Mouse (Mus musculus) spleen, postnatal 36 days (tissue): Measurements from ENCODE around the gene Traf7.

Experiments used
- DNase-seq, 2 experiments: peaks; one replicate each; pipeline ENCODE4 v3.0.0; 2022; ENCODE audit warnings: low spot score in 2 of 2, mixed read lengths in 1 of 2

The Traf7 gene

DNA sequence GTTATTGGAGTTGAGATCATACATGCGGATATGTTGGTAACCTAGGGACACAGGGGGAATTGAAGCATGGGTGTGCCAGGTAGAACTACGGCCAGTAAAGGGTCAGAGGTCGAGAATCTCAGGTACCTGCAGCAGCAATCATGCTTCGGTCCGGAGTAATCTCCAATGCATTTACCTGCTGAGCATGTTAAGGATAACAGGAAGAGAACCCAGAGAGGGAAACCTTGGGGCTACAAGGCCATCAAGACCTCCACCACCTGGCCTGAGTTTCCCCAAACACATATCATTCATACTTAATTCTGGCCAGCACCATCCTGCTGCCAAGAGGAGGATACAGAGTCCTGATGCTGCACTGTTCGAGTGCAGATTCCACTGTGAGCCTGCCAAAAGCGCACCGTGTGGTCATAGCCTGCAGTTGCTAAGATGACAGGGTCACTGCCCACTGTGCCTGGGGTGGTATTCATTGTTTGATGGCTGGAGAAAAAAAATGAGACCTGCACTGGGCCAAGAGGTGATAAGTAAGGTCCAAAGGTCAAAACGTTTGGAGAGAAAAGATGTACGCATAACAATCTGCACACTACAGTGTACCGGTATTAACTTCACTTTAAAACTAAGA is 49.6 kb downstream of the Traf7 start:
- DNase-seq, result no peak

DNA sequence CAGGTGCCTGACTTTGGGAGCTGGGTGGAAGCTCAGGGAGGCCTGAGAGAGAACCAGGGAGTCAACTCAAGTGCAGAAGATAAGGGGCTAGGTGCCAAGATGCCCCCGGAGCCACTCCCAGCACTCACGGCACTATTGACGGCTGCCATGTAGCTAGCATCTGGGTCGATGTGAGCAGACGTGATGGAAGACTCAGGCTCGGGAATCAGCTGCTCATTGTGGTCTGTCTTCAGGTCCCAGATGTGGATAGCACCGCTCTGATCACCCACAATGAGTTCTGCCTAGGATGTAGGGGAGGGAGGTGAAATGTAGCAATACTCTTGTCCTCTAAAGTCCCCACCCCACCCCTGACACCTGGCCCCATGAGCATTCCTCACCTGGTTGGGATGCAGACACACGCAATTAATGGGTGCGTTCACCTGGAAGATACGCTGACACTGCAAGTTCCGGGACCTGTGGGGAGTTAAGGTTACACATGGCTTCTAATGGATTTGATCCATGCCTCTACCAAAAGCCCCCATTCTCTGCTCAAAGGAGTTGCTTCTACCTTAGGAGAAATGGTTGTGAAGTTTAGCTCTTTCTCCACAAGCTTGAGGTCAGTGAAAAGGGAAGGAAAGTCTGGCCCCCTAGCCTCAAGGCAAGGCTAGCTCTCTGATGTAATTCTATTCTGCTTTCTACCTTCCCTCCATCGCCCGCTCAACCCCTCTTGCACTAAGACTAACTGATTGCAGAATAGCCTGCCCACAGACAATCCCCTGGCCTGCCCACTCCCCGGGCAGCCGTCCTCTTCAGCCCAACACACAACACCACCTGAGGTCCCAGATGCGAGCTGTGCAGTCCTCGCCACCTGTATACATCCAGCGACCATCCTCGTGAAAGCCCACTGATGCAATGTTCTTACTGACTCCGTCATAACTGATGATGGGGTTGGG is 50.4 kb downstream of the Traf7 start:
- DNase-seq, result no peak

DNA sequence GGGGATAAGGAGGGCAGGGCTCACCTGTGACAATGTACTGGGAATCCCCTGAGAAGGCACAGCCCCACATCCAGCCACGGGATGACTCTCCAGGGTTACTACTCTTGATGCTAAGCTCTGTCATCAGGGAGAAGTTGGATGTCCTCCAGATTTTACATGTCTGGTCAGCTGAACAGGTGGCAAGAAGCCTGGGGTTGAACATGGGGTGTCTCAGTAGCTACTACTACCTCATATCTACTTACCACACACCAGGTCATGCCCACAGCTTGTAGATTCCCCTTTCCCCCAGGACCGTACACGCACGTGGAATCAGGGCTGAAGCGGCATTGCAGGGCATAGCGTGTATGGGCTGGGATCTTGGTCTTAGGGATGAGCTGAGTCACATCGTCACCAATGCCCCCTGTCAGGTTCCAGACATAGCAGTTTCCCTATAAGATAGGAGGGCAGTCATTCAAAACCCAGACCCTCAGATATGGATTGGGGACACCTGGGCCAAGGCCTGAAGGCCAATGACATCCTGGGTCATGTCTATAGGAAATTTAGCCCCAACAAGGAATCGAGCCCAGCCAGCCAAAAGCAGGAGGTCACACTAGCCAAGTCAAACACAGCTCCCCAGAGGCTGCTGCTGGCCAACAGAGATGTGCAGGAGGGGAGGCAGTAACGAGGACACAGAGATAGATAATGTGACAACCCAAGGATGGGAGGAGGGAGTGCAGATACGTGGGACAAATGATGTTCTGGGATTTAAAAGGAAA is 51.5 kb downstream of the Traf7 start:
- DNase-seq, result no peak

GRCm38 (mm10) chr17:24475586-24475985 is 52.2 kb downstream of the Traf7 start:
- no peak for DNase-seq

GRCm38 (mm10) chr17:24474557-24474956 is 53.2 kb downstream of the Traf7 start:
- no peak for DNase-seq

- DNase-seq, result no peak
Observed at GRCm38 (mm10) chr17:24473612-24474275, 54.0 kb downstream of the Traf7 start, which contains the start of gene Bricd5. Gene Bricd5, plus strand, starts transcription at chr17:24473884.

- DNase-seq, result no peak
Observed at GRCm38 (mm10) chr17:24472512-24472911, 55.2 kb downstream of the Traf7 start.

- peak in 1 of 2 experiments; percentile 31 for DNase-seq
Observed at GRCm38 (mm10) chr17:24470701-24471527, 56.8 kb downstream of the Traf7 start.

- peak; percentile 98 for DNase-seq
Observed at GRCm38 (mm10) chr17:24469910-24470602, 57.7 kb downstream of the Traf7 start, which contains the start of the genes E4f1 and Pgp. Gene E4f1, minus strand, starts transcription at chr17:24470313. Gene Pgp, plus strand, starts transcription at chr17:24470392.

GRCm38 (mm10) chr17:24469336-24469909 is 58.3 kb downstream of the Traf7 start:
- no peak for DNase-seq

GRCm38 (mm10) chr17:24468636-24469246 is 59.0 kb downstream of the Traf7 start:
- no peak for DNase-seq

GRCm38 (mm10) chr17:24463374-24464133 is 64.2 kb downstream of the Traf7 start:
- no peak for DNase-seq

GRCm38 (mm10) chr17:24462932-24463331 is 64.8 kb downstream of the Traf7 start:
- DNase-seq, result no peak

- no peak for DNase-seq
Observed at GRCm38 (mm10) chr17:24461580-24461979, 66.2 kb downstream of the Traf7 start.
